Mouse (Mus musculus) embryonic facial prominence, embryonic 12.5 days (tissue): Measurements from ENCODE around the gene Olfr1368. TPM values are rescaled to one million over a fixed set of nuclear protein-coding genes. Genes with fewer than 3 reads are reported as not detected.
A peak's percentile ranks its signal among the peaks of the same experiment; 100 is the strongest.

Experiments
- ATAC-seq: fragments of 200-750 bp; cut with Nextera tagmentation; 2 replicates; pipeline ENCODE4 v1.8.0; 2017; ENCODE audit not compliant: insufficient number of reproducible peaks, insufficient read depth, low FRiP score, low TSS enrichment
- H3K27ac ChIP-seq: fragments of 300-500 bp; sonication (generic); 2 replicates; pipeline ENCODE4 v1.5.1; 2016; ENCODE audit warnings: mild to moderate bottlenecking
- H3K27me3 ChIP-seq: fragments of 300-500 bp; sonication (generic); 2 replicates; pipeline ENCODE4 v1.6.1; 2016; ENCODE audit warnings: mild to moderate bottlenecking, moderate library complexity
- H3K36me3 ChIP-seq: fragments of 300-500 bp; sonication (generic); 2 replicates; pipeline ENCODE4 v1.6.1; 2016; ENCODE audit warnings: mild to moderate bottlenecking
- H3K4me1 ChIP-seq: fragments of 300-500 bp; sonication (generic); 2 replicates; pipeline ENCODE4 v1.6.1; 2016
- H3K4me2 ChIP-seq: fragments of 300-500 bp; sonication (generic); replicated peaks from 2 replicates; pipeline ENCODE4 v1.6.1; 2016; ENCODE audit warnings: mild to moderate bottlenecking, moderate library complexity
- H3K4me3 ChIP-seq: fragments of 300-500 bp; sonication (generic); 2 replicates; pipeline ENCODE4 v1.5.1; 2016; ENCODE audit warnings: mild to moderate bottlenecking
- H3K9ac ChIP-seq: fragments of 300-500 bp; sonication (generic); 2 replicates; pipeline ENCODE4 v1.6.1; 2016; ENCODE audit warnings: mild to moderate bottlenecking, moderate library complexity
- H3K9me3 ChIP-seq: fragments of 300-500 bp; sonication (generic); 2 replicates; pipeline ENCODE4 v1.6.1; 2016; ENCODE audit warnings: mild to moderate bottlenecking, moderate library complexity
- WGBS: fragments of 180-500 bp; shearing (Covaris S2); methylation state at CpG from one replicate; pipeline ENCODE4 v1.1.7; 2016; 5-methylcytosine and 5-hydroxymethylcytosine counted together
- polyA plus RNA-seq: library from polyadenylated mRNA; unstranded; fragments of >200 nt; fragmentation: Nextera tagmentation; extraction: Ambion mirVana; gene quantifications from 2 replicates; pipeline ENCODE4 v1.2.1, GENCODE M21; 2016

Gene Olfr1368
- not detected in 2 replicates for polyA plus RNA-seq

DNA sequence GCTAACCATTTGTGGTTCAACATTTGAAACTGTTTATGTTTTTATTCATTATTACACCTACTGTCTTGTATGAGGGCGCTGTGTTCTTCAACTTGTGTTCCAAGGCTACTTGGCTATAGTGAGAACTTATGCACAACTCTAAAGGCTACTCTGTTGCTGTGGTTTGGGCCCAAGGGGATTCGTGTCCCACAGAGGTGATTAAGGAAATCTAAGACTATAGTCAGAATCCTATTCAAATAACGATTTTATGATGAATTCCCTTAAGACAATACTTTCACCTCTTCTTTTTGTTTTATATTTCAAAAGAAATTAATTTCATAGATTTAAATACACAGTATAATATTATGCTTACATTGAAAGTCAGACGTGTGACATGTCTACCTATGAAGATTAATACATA, at the start of gene Olfr1368:
TSS of gene Olfr1368 (minus strand) at position 101 of the 400 bp plus-strand sequence.
- 76% methylated on average over 4 of the region's 4 CpGs for WGBS
- Histone ChIP-seq H3K27ac (no peak within 1 kb of the TSS), H3K4me3 (no peak within 1 kb of the TSS), H3K4me2 (no peak within 1 kb of the TSS), H3K27me3 (no peaks in the 10 kb centered on the region), H3K9ac (no peak within 1 kb of the TSS), H3K4me1 (no peaks in the 10 kb centered on the region), H3K9me3 (no peaks in the 10 kb centered on the region), H3K36me3 (no peaks in the 10 kb centered on the region)
- no peak for ATAC-seq

DNA sequence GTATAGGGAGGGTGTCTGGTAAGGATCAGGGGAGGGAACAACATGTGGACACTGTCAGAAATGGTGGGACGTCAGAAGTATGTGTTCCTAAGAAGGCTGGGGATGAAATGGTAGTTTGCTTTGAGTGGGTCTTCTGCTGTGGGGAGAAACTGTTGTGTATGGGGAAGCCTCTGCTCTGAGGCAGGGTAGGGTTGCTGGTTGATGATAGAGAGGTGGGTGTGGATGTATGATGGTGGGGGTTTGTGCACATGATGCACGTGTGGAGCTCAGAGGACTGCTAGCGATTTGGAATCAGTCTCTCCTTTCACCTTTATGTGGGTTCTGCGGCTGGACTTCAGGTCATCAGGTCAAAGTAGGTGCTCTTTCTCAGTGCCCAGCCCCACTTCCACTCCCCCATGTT, 39.9 kb upstream of the Olfr1368 start:
- H3K27me3 ChIP-seq: no peaks in the 10 kb centered on the region
- no peak for ATAC-seq
- 82% methylated on average over 4 of the region's 4 CpGs for WGBS
- H3K4me1 ChIP-seq: peaks cover 17% of the 10 kb centered on the region
- H3K36me3 ChIP-seq: peaks cover 88% of the 10 kb centered on the region
- H3K4me2 ChIP-seq: no peak overlapping the region
- no peak overlapping the region for H3K27ac ChIP-seq
- no peak overlapping the region for H3K9ac ChIP-seq
- H3K9me3 ChIP-seq: no peaks in the 10 kb centered on the region
- no peak overlapping the region for H3K4me3 ChIP-seq

DNA sequence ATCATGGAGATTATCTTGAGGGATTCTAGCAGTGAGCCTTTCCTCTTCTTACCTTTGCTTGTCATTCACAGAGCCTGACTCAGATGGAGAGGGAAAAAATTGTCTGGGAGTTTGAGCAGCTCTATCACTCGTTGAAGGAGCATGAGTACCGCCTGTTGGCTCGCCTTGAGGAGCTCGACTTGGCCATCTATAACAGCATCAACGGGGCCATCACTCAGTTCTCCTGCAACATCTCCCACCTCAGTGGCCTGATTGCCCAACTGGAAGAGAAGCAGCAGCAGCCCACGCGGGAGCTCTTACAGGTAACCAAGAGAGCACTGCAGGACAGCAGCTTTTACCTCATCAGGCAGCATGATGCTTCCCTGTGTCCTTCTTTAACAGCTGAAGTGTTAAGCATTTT, 38.0 kb upstream of the Olfr1368 start:
- Histone ChIP-seq H3K36me3 (peaks cover 69% of the 10 kb centered on the region), H3K4me3 (no peak overlapping the region), H3K27ac (no peak overlapping the region), H3K27me3 (no peaks in the 10 kb centered on the region), H3K4me2 (no peak overlapping the region), H3K4me1 (peaks cover 22% of the 10 kb centered on the region), H3K9me3 (no peaks in the 10 kb centered on the region), H3K9ac (no peak overlapping the region)
- no peak for ATAC-seq
- WGBS: 87% methylated on average over 7 of the region's 7 CpGs

DNA sequence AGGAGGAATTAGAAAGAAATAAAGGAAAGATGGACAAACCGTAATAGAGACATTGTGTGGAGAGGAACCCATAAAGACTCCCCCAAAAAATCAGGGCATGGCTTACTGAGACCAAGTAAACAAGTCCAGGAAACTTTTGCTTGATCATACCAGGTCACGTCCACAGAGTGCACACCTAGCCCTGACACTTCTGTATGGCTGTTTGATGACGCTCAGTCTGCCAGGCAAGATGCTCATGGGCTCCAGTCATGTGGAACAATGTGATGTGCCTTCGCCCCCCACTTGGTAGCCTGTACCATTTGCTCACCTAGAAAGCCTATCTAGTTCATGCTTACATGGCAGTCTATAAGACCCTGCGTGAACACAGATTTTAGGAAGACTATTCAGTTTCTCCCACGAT, 37.4 kb upstream of the Olfr1368 start:
- Histone ChIP-seq H3K36me3 (peaks cover 63% of the 10 kb centered on the region), H3K9ac (no peak overlapping the region), H3K4me2 (no peak overlapping the region), H3K27me3 (no peaks in the 10 kb centered on the region), H3K27ac (no peak overlapping the region), H3K9me3 (no peaks in the 10 kb centered on the region), H3K4me3 (no peak overlapping the region), H3K4me1 (peaks cover 22% of the 10 kb centered on the region)
- no peak for ATAC-seq
- 94% methylated on average over 6 of the region's 6 CpGs for WGBS

DNA sequence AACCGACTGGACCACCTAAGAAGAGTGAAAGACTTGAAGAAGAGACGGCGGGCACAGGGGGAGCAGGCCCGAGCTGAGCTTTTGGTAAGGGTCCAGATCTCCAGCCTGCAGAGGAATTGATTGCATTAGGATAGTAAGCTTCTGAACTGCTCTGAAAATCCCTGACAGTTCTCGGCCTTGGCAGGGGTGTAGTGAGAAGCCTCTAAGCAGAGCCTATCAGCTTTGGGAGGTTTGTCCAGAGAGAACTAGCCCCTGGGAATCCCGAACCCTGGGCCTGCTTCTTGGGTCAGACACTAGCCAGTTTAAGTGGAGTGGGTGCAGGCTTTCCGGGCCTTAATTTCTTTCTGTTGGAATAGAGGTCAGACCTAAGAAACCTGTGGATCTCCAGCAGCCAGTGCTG, 36.3 kb upstream of the Olfr1368 start:
- Histone ChIP-seq H3K9ac (peak overlapping the region; percentile 96), H3K4me2 (peak overlapping the region; percentile 85), H3K4me3 (peak overlapping the region; percentile 97), H3K27me3 (no peaks in the 10 kb centered on the region), H3K4me1 (peaks cover 22% of the 10 kb centered on the region), H3K9me3 (no peaks in the 10 kb centered on the region), H3K27ac (no peak overlapping the region), H3K36me3 (peaks cover 53% of the 10 kb centered on the region)
- WGBS: 68% methylated on average over 7 of the region's 7 CpGs
- ATAC-seq: no peak

DNA sequence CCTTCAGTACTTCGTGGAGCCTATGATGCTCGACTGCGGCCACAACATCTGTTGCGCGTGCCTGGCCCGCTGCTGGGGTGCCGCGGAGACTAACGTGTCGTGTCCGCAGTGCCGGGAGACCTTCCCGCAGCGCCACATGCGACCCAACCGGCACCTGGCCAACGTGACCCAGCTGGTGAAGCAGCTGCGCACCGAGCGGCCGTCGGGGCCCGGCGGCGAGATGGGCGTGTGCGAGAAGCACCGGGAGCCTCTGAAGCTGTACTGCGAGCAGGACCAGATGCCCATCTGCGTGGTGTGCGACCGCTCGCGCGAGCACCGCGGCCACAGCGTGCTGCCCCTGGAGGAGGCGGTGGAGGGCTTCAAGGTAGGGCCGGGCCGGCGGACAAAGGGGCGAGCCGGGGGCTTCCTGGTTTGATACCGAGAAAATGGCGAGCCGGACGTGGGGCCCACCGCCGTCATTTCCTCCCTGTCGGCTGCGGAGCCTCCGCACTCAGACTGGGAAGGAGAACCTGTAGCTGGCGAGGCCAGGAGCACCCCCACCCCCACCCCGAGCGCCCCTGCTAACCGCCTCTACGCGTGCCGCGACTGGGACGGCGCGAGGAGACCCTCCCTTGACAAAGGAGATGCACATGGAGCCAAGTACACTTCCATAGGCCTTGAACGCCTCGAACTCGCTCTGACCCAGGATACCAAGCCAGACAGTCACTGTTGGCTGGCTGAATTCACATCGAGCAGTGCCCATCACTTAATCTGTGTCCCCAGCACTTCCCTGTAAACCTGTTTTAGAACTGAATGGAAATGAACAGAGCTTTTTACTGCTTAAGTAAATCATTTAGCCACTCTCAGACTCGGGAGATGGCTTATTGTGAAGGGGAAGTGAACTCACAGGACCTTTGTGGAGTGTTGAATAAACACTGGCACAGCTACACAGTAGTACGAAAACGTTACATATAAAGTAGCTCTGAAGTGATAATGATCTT, 35.2 kb upstream of the Olfr1368 start:
- peak; percentile 53 for ATAC-seq
- under 1% methylated on average over 71 of the region's 71 CpGs for WGBS

DNA sequence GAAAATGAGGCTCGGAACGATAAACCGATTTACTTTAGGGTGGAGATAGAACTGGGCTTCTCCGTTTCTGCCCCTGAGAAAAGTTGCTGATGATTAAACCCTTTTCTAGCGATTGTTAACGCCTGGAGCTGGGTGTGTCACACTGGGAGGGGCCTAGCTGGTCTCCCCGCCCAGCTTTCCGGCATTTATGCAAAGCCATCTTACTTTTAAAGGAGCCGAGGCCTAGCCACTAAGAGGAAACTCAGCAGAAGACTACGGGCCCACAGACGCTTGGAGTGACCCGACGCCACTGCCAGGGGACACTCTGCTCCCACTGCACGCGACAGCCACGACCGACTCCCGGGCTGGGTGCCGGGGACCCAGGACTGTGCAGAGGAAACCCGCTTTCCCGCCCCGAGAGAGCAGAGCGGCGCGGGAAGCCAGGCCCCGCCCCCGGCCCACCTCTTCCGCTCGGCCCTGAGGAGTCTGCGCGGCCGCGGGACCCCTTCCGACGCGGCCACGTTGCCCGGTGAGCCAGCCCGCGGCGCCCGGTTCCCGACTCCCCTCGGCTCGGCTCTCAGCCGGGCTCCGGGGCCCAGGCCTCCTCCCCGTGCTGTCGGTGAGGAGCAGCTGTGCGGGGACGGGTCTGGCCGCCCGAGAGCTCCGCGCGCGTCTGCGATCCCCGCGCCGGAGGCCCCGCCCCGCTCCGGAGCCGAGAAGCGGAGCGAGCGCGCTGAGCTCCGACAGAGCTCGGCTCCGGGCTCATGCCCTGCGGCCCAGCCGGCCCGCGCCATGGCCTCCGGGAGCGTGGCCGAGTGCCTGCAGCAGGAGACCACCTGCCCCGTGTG, 34.3 kb upstream of the Olfr1368 start:
- Histone ChIP-seq H3K9me3 (no peaks in the 10 kb centered on the region), H3K4me2 (peak overlapping the region; percentile 85), H3K4me3 (peak overlapping the region; percentile 97), H3K27ac (peak overlapping the region; percentile 95), H3K9ac (peak overlapping the region; percentile 96), H3K27me3 (no peaks in the 10 kb centered on the region), H3K4me1 (peaks cover 22% of the 10 kb centered on the region), H3K36me3 (peaks cover 32% of the 10 kb centered on the region)
- peak; percentile 96 for ATAC-seq
- WGBS: under 1% methylated on average over 64 of the region's 80 CpGs

More for the DNA sequence above, 35.2 kb upstream of the Olfr1368 start:
- Histone ChIP-seq H3K36me3 (peaks cover 41% of the 10 kb centered on the region), H3K4me1 (peaks cover 22% of the 10 kb centered on the region), H3K9ac (peak overlapping the region; percentile 96), H3K27ac (peak overlapping the region; percentile 95), H3K9me3 (no peaks in the 10 kb centered on the region), H3K27me3 (no peaks in the 10 kb centered on the region), H3K4me3 (peak overlapping the region; percentile 97), H3K4me2 (peak overlapping the region; percentile 85)

DNA sequence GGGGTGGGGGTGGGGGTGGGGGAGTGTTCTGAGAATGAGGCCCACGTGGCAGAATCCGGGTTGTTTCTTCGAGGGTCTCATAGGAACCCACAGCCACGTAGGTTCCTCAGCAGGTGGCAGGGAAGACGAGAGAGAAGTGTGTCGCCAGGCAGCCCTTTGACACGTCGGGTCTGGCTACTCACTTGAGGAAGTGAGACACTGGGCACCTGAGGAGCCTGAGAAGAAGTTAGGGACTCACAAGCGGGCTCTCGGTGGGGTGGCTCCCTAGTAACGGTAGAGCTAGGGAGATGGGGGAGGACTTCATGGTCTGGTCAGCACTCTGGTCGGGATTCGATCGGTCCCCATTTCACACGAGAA, 33.7 kb upstream of the Olfr1368 start, which contains the start of gene Trim27:
TSS of gene Trim27 (plus strand) at position 79 of the 357 bp plus-strand sequence.
- WGBS: under 1% methylated on average over 15 of the region's 15 CpGs
- peak; percentile 38; the same call in 1 of the 2 replicates for ATAC-seq
- H3K9me3 ChIP-seq: no peaks in the 10 kb centered on the region
- peak within 1 kb of the TSS; percentile 85 for H3K4me2 ChIP-seq
- no peaks in the 10 kb centered on the region for H3K27me3 ChIP-seq
- H3K4me3 ChIP-seq: peak within 1 kb of the TSS; percentile 97
- peak within 1 kb of the TSS; percentile 95 for H3K27ac ChIP-seq
- peaks cover 22% of the 10 kb centered on the region for H3K4me1 ChIP-seq
- peak within 1 kb of the TSS; percentile 96 for H3K9ac ChIP-seq
- H3K36me3 ChIP-seq: peaks cover 26% of the 10 kb centered on the region

DNA sequence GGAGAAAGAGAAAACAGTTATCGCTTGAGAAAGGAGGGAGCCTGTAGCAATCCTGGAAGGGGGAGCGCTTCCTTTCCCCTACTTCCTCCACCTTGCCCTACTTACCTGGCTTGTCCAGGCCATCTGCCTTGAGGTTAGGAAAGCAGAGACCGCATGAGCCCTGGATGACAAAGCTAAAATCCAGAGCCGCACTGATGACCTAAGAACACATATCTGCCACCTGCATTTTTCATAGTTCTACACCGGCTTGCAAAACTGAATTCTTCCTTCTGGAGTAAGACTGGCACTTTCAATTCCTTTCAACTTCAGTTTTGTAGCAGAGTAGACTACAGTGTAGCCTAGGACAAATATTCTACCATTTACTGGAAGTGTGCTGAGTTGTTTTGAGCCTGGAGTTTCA, 32.7 kb upstream of the Olfr1368 start:
- 78% methylated on average over 5 of the region's 5 CpGs for WGBS
- no peak overlapping the region for H3K27ac ChIP-seq
- no peak overlapping the region for H3K4me2 ChIP-seq

DNA sequence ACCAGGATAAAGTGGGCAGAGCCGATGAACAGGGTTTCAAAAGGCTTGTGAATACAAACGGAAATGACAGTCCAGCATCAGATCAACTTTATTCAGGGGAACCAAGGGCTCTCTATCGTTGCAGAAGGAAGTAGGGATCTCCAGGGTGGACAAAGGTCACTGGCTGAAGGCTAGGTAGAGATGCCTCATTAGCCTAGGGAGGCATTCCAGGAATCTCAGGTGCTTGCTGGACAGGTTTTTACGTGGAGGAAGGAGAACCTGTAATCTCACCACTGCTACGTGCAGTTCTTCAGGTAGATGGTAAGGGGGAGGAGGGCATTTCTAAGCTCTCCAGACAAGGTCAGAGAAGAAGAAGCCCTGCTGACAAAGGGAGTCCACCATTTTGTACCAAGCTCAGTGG, 32.0 kb upstream of the Olfr1368 start:
- Histone ChIP-seq H3K36me3 (peaks cover 9% of the 10 kb centered on the region; the same call in 1 of the 2 replicates), H3K4me1 (peaks cover 22% of the 10 kb centered on the region), H3K4me3 (no peak overlapping the region), H3K27ac (no peak overlapping the region), H3K4me2 (no peak overlapping the region), H3K9me3 (no peaks in the 10 kb centered on the region), H3K9ac (no peak overlapping the region), H3K27me3 (no peaks in the 10 kb centered on the region)
- ATAC-seq: no peak
- WGBS: 51% methylated on average over 5 of the region's 5 CpGs

More for the DNA sequence above, 32.7 kb upstream of the Olfr1368 start:
- Histone ChIP-seq H3K9ac (no peak overlapping the region), H3K27me3 (no peaks in the 10 kb centered on the region), H3K36me3 (peaks cover 16% of the 10 kb centered on the region), H3K4me1 (peaks cover 22% of the 10 kb centered on the region), H3K4me3 (no peak overlapping the region; the same call in 1 of the 2 replicates), H3K9me3 (no peaks in the 10 kb centered on the region)
- ATAC-seq: no peak

DNA sequence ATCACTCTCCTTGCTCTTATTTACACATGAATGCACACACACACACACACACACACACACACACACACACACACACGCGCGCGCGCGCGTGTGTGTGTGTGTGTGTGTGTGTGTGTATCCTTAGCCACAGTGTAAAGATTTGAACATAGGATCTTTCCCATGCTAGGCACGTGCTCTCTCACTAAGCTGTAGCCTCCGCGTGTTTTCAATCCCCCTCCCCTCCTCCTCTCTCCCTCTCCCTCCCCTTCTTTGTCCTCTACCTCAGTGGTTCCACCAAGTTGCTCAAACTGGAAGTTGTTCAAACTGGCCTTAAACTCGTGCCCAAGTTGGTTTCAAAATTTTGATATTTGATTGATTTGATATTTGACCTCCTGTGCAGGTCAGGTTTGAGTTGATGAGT, 31.1 kb upstream of the Olfr1368 start:
- Histone ChIP-seq H3K4me1 (peaks cover 12% of the 10 kb centered on the region), H3K9ac (no peak overlapping the region), H3K27ac (no peak overlapping the region), H3K27me3 (no peaks in the 10 kb centered on the region), H3K4me3 (no peak overlapping the region), H3K4me2 (no peak overlapping the region), H3K9me3 (no peaks in the 10 kb centered on the region), H3K36me3 (0 out of 2 replicates have a peak, but pooled peaks cover under 1% of the 10 kb centered on the region)
- no peak for ATAC-seq
- 76% methylated on average over 11 of the region's 11 CpGs for WGBS
